Mouse (Mus musculus): ENCODE data around the gene Dgkd. TPM values are rescaled to one million over a fixed set of nuclear protein-coding genes. Genes with fewer than 3 reads are reported as not detected.

Gene Dgkd
- polyA plus RNA-seq, 1 experiment from 2014 or later = 19.7 TPM

- H3K9me3 ChIP-seq (replicated peaks) = no peaks in the 10 kb centered on the region
- no peaks in the 10 kb centered on the region for H3K27me3 ChIP-seq
- peaks cover 19% of the 10 kb centered on the region for H3K4me1 ChIP-seq (replicated peaks)
- H3K27ac ChIP-seq = no peak overlapping the region
- no peak overlapping the region for H3K4me3 ChIP-seq
- H3K9ac ChIP-seq = no peak overlapping the region
- no peak overlapping the region for H3K4me2 ChIP-seq
- ATAC-seq (replicated peaks; ENCODE audit: insufficient number of reproducible peaks, insufficient read depth, low FRiP score, low read depth) = no peak
- no peaks in the 10 kb centered on the region for H3K36me3 ChIP-seq
Measured at GRCm38 (mm10) chr1:87909565-87909964, 56.5 kb downstream of the Dgkd start.

GRCm38 (mm10) chr1:87910428-87910827 is 57.3 kb downstream of the Dgkd start:
- 78% methylated on average over 1 of the region's 1 CpGs for WGBS
- H3K36me3 ChIP-seq = 0 out of 2 replicates have a peak, but pooled peaks cover 5% of the 10 kb centered on the region
- no peaks in the 10 kb centered on the region for H3K27me3 ChIP-seq
- H3K27ac ChIP-seq = no peak overlapping the region
- H3K4me2 ChIP-seq = no peak overlapping the region
- H3K9ac ChIP-seq = no peak overlapping the region
- no peak overlapping the region for H3K4me3 ChIP-seq
- no peak for ATAC-seq (replicated peaks; ENCODE audit: insufficient number of reproducible peaks, insufficient read depth, low FRiP score, low read depth)
- peaks cover 19% of the 10 kb centered on the region for H3K4me1 ChIP-seq (replicated peaks)
- no peaks in the 10 kb centered on the region for H3K9me3 ChIP-seq (replicated peaks)

- H3K4me2 ChIP-seq = no peak overlapping the region
- H3K9ac ChIP-seq = no peak overlapping the region
- H3K27me3 ChIP-seq = no peaks in the 10 kb centered on the region
- ATAC-seq (replicated peaks; ENCODE audit: insufficient number of reproducible peaks, insufficient read depth, low FRiP score, low read depth) = no peak
- H3K27ac ChIP-seq = no peak overlapping the region
- peaks cover 19% of the 10 kb centered on the region for H3K4me1 ChIP-seq (replicated peaks)
- no peak overlapping the region for H3K4me3 ChIP-seq
- H3K36me3 ChIP-seq = peaks cover 19% of the 10 kb centered on the region
- no peaks in the 10 kb centered on the region for H3K9me3 ChIP-seq (replicated peaks)
Measured at GRCm38 (mm10) chr1:87913356-87913755, 60.3 kb downstream of the Dgkd start.

- ATAC-seq (replicated peaks; ENCODE audit: insufficient number of reproducible peaks, insufficient read depth, low FRiP score, low read depth) = no peak
- no peak overlapping the region for H3K9ac ChIP-seq
- peaks cover 37% of the 10 kb centered on the region for H3K36me3 ChIP-seq
- H3K27ac ChIP-seq = no peak overlapping the region
- 86% methylated on average over 3 of the region's 3 CpGs for WGBS
- no peaks in the 10 kb centered on the region for H3K27me3 ChIP-seq
- no peak overlapping the region for H3K4me3 ChIP-seq
- H3K4me2 ChIP-seq = no peak overlapping the region
- no peaks in the 10 kb centered on the region for H3K9me3 ChIP-seq (replicated peaks)
- peaks cover 10% of the 10 kb centered on the region for H3K4me1 ChIP-seq (replicated peaks)
Measured at GRCm38 (mm10) chr1:87917361-87917760, 64.3 kb downstream of the Dgkd start.

- H3K27me3 ChIP-seq = no peaks in the 10 kb centered on the region
- peaks cover 4% of the 10 kb centered on the region for H3K4me1 ChIP-seq (replicated peaks)
- peaks cover 37% of the 10 kb centered on the region for H3K36me3 ChIP-seq
- WGBS = 80% methylated on average over 2 of the region's 2 CpGs
- H3K9me3 ChIP-seq (replicated peaks) = no peaks in the 10 kb centered on the region
- H3K4me3 ChIP-seq = no peak overlapping the region
- no peak overlapping the region for H3K4me2 ChIP-seq
- H3K27ac ChIP-seq = no peak overlapping the region
- no peak for ATAC-seq (replicated peaks; ENCODE audit: insufficient number of reproducible peaks, insufficient read depth, low FRiP score, low read depth)
- no peak overlapping the region for H3K9ac ChIP-seq
Measured at GRCm38 (mm10) chr1:87918061-87918460, 65.0 kb downstream of the Dgkd start.

- peaks cover 41% of the 10 kb centered on the region for H3K36me3 ChIP-seq
- 48% methylated on average over 3 of the region's 3 CpGs for WGBS
Measured at GRCm38 (mm10) chr1:87920056-87920614, 67.0 kb downstream of the Dgkd start.

GRCm38 (mm10) chr1:87922666-87923065 is 69.6 kb downstream of the Dgkd start:
- Histone ChIP-seq H3K27ac (no peak overlapping the region), H3K4me2 (no peak overlapping the region), H3K4me3 (no peak overlapping the region), H3K9me3 (replicated peaks) (no peaks in the 10 kb centered on the region), H3K36me3 (peaks cover 56% of the 10 kb centered on the region), H3K9ac (no peak overlapping the region), H3K27me3 (no peaks in the 10 kb centered on the region), H3K4me1 (replicated peaks) (no peaks in the 10 kb centered on the region)
- WGBS = 34% methylated on average over 1 of the region's 1 CpGs
- ATAC-seq (replicated peaks; ENCODE audit: insufficient number of reproducible peaks, insufficient read depth, low FRiP score, low read depth) = no peak

More at GRCm38 (mm10) chr1:87920056-87920614, 67.0 kb downstream of the Dgkd start:
- Histone ChIP-seq H3K4me2 (no peak overlapping the region), H3K9ac (no peak overlapping the region), H3K9me3 (replicated peaks) (no peaks in the 10 kb centered on the region), H3K27me3 (no peaks in the 10 kb centered on the region), H3K4me1 (replicated peaks) (no peaks in the 10 kb centered on the region), H3K27ac (no peak overlapping the region), H3K4me3 (no peak overlapping the region)
- no peak for ATAC-seq (replicated peaks; ENCODE audit: insufficient number of reproducible peaks, insufficient read depth, low FRiP score, low read depth)

GRCm38 (mm10) chr1:87924888-87925287 is 71.8 kb downstream of the Dgkd start:
- H3K4me1 ChIP-seq (replicated peaks) = no peaks in the 10 kb centered on the region
- H3K4me2 ChIP-seq = no peak overlapping the region
- no peaks in the 10 kb centered on the region for H3K27me3 ChIP-seq
- H3K9ac ChIP-seq = no peak overlapping the region
- no peak for ATAC-seq (replicated peaks; ENCODE audit: insufficient number of reproducible peaks, insufficient read depth, low FRiP score, low read depth)
- no peaks in the 10 kb centered on the region for H3K9me3 ChIP-seq (replicated peaks)
- no peak overlapping the region for H3K27ac ChIP-seq
- H3K36me3 ChIP-seq = peaks cover 50% of the 10 kb centered on the region
- 82% methylated on average over 4 of the region's 4 CpGs for WGBS
- no peak overlapping the region for H3K4me3 ChIP-seq

GRCm38 (mm10) chr1:87929730-87930129 is 76.6 kb downstream of the Dgkd start:
- Histone ChIP-seq H3K9me3 (replicated peaks) (no peaks in the 10 kb centered on the region), H3K9ac (no peak overlapping the region), H3K27ac (no peak overlapping the region), H3K4me3 (no peak overlapping the region), H3K4me2 (no peak overlapping the region), H3K4me1 (replicated peaks) (peaks cover 4% of the 10 kb centered on the region; the same call in 1 of the 2 replicates), H3K27me3 (no peaks in the 10 kb centered on the region), H3K36me3 (peaks cover 56% of the 10 kb centered on the region)
- ATAC-seq (replicated peaks; ENCODE audit: insufficient number of reproducible peaks, insufficient read depth, low FRiP score, low read depth) = no peak
- whole genome bisulfite sequencing = 48% methylated on average over 5 of the region's 5 CpGs

- no peak overlapping the region for H3K9ac ChIP-seq
- no peaks in the 10 kb centered on the region for H3K27me3 ChIP-seq
- peaks cover 34% of the 10 kb centered on the region for H3K36me3 ChIP-seq
- peaks cover 4% of the 10 kb centered on the region; the same call in 1 of the 2 replicates for H3K4me1 ChIP-seq (replicated peaks)
- H3K4me3 ChIP-seq = no peak overlapping the region
- no peak overlapping the region for H3K4me2 ChIP-seq
- WGBS = 63% methylated on average over 5 of the region's 5 CpGs
- H3K27ac ChIP-seq = peak overlapping the region; percentile 41
- no peak; the same call in 1 of the 2 replicates for ATAC-seq (replicated peaks; ENCODE audit: insufficient number of reproducible peaks, insufficient read depth, low FRiP score, low read depth)
- no peaks in the 10 kb centered on the region for H3K9me3 ChIP-seq (replicated peaks)
Measured at GRCm38 (mm10) chr1:87933051-87933450, 80.0 kb downstream of the Dgkd start.

- Histone ChIP-seq H3K4me3 (no peak overlapping the region), H3K27me3 (no peaks in the 10 kb centered on the region), H3K27ac (no peak overlapping the region), H3K4me2 (no peak overlapping the region), H3K9me3 (replicated peaks) (no peaks in the 10 kb centered on the region), H3K4me1 (replicated peaks) (peaks cover 4% of the 10 kb centered on the region; the same call in 1 of the 2 replicates), H3K36me3 (peaks cover 34% of the 10 kb centered on the region), H3K9ac (no peak overlapping the region)
- 79% methylated on average over 9 of the region's 9 CpGs for WGBS
- no peak for ATAC-seq (replicated peaks; ENCODE audit: insufficient number of reproducible peaks, insufficient read depth, low FRiP score, low read depth)
Measured at GRCm38 (mm10) chr1:87935095-87935494, 82.0 kb downstream of the Dgkd start.

- H3K27ac ChIP-seq = no peak overlapping the region
- no peak for ATAC-seq (replicated peaks; ENCODE audit: insufficient number of reproducible peaks, insufficient read depth, low FRiP score, low read depth)
- H3K27me3 ChIP-seq = no peaks in the 10 kb centered on the region
- 74% methylated on average over 2 of the region's 2 CpGs for WGBS
- H3K4me2 ChIP-seq = no peak overlapping the region
- peaks cover 4% of the 10 kb centered on the region; the same call in 1 of the 2 replicates for H3K4me1 ChIP-seq (replicated peaks)
- no peak overlapping the region for H3K4me3 ChIP-seq
- no peak overlapping the region for H3K9ac ChIP-seq
- no peaks in the 10 kb centered on the region for H3K9me3 ChIP-seq (replicated peaks)
- H3K36me3 ChIP-seq = peaks cover 39% of the 10 kb centered on the region
Measured at GRCm38 (mm10) chr1:87935546-87935945, 82.5 kb downstream of the Dgkd start.

All from heart, embryonic 15.5 days (tissue).